In the genomic region with DNA sequence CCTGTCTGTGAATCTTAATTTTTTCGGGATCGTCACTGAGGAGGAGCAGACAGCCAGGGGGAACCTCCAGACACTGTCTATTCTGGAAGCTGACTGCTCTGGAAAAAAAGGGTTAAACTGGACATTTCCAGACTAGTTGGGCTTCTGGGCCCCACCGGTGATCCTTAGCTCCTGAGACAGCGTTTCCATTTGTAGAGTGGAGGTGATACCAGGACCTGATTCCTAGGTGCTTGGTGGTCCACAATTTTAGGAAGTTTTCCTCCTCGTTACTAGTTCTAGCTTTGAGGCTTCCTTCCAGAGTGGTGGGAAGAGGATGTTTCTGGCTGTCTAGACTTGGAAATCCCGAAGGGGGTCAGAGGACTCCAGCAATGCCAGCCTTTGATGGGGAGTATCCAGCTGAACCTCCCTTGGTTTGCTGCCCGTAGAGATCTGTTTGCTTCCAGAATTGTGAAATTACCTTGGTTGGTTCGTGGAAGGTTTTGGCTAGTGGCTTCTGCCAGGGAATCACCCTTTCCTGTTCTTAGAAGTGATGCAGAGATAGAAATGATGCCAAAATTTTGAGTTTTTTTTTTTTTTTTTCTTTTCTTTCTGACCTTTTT, we compare ENCODE assay signal across 1 mouse cellular context.
TF ChIP-seq lines count a peak whose summit lies in the region.

No protein-coding gene starts in this region.

TF ChIP-seq in MEL, 35 proteins besides CTCF, POLR2A, EP300 and RAD21:
- TF ChIP-seq KAT2A (conservative IDR thresholded peaks at IDR 0.05; ENCODE audit: low read depth, low read length) (no peak), CHD1 (IDR thresholded peaks at IDR 0.05; ENCODE audit: low read depth, low read length) (no peak), BHLHE40 (IDR thresholded peaks at IDR 0.05; ENCODE audit: borderline replicate concordance, low read depth, low read length) (no peak), SMC3 (IDR thresholded peaks at IDR 0.05; ENCODE audit: low read depth, low read length) (no peak), USF2 (IDR thresholded peaks at IDR 0.05; ENCODE audit: borderline replicate concordance in 1 of 2, insufficient read depth in 1 of 2, low read depth in 1 of 2, low read length in 2 of 2) (no peak), ZC3H11A (IDR thresholded peaks at IDR 0.05; ENCODE audit: low read depth, low read length) (no peak)
TF ChIP-seq in MEL: peak in this region for 0.
